Mouse (Mus musculus) thymus, adult 2 months (tissue): Measurements from ENCODE around the gene Pdcd7.

Experiments
- CTCF ChIP-seq: fragments of 200-500 bp; IDR thresholded peaks from 2 replicates; pipeline ENCODE4 v1.5.1; 2012; ENCODE audit warnings: mild to moderate bottlenecking, control low read depth, low read length, moderate library complexity, borderline replicate concordance; ENCODE audit not compliant: control insufficient read depth, poor library complexity, insufficient read depth; ENCODE audit errors: extremely low read depth
- POLR2A ChIP-seq: fragments of 200-500 bp; IDR thresholded peaks from 2 replicates; pipeline ENCODE4 v1.6.1; 2012; ENCODE audit warnings: mild to moderate bottlenecking, low read length, control low read depth, moderate library complexity; ENCODE audit not compliant: control insufficient read depth, poor library complexity, insufficient read depth; ENCODE audit errors: extremely low read depth

GRCm38 (mm10) chr9:65399934-65400333 lies 54.0 kb downstream of the Pdcd7 start:
- no peak for TF ChIP-seq POLR2A
- TF ChIP-seq CTCF: no peak
